Mouse (Mus musculus) stomach, embryonic 14.5 days (tissue): Measurements from ENCODE around the gene Mdga2. TPM values are rescaled to one million over a fixed set of nuclear protein-coding genes. Genes with fewer than 3 reads are reported as not detected.

Experiments
- ATAC-seq: fragments of 200-750 bp; cut with Nextera tagmentation; 2 replicates; pipeline ENCODE4 v1.8.0; 2017; ENCODE audit warnings: low read depth, moderate TSS enrichment; ENCODE audit not compliant: insufficient number of reproducible peaks, insufficient read depth, low FRiP score
- H3K27ac ChIP-seq: fragments of 300-500 bp; sonication (generic); 2 replicates; pipeline ENCODE4 v1.5.1; 2014; ENCODE audit warnings: mild to moderate bottlenecking, low read length, moderate library complexity, mixed read lengths
- H3K27me3 ChIP-seq: fragments of 300-500 bp; sonication (generic); 2 replicates; pipeline ENCODE4 v1.6.1; 2014; ENCODE audit warnings: low read length, control low read depth, mixed read lengths; ENCODE audit not compliant: control insufficient read depth, insufficient read depth
- H3K36me3 ChIP-seq: fragments of 300-500 bp; sonication (generic); 2 replicates; pipeline ENCODE4 v1.6.1; 2014; ENCODE audit warnings: mild to moderate bottlenecking, control low read depth, low read length, moderate library complexity, mixed read lengths; ENCODE audit not compliant: control insufficient read depth, insufficient read depth
- H3K4me1 ChIP-seq: fragments of 300-500 bp; sonication (generic); 2 replicates; pipeline ENCODE4 v1.6.1; 2014; ENCODE audit warnings: low read length, control low read depth, mixed read lengths; ENCODE audit not compliant: control insufficient read depth, insufficient read depth
- H3K4me2 ChIP-seq: fragments of 300-500 bp; sonication (generic); replicated peaks from 2 replicates; pipeline ENCODE4 v1.6.1; 2014; ENCODE audit warnings: low read depth, low read length, control low read depth
- H3K4me3 ChIP-seq: fragments of 300-500 bp; sonication (generic); 2 replicates; pipeline ENCODE4 v1.5.1; 2014; ENCODE audit warnings: low read depth, low read length, control low read depth
- H3K9ac ChIP-seq: fragments of 300-500 bp; sonication (generic); replicated peaks from 2 replicates; pipeline ENCODE4 v1.6.1; 2014; ENCODE audit warnings: low read depth, mild to moderate bottlenecking, control low read depth, low read length, moderate library complexity, mixed read lengths
- H3K9me3 ChIP-seq: fragments of 300-500 bp; sonication (generic); 2 replicates; pipeline ENCODE4 v1.6.1; 2016; ENCODE audit warnings: low read depth, low read length, control low read depth; ENCODE audit not compliant: control insufficient read depth
- WGBS: fragments of 180-500 bp; shearing (Covaris S2); extraction: QIAGEN DNeasy Blood & Tissue Kit; methylation state at CpG from one replicate; pipeline ENCODE4 v1.1.7; 2014; 5-methylcytosine and 5-hydroxymethylcytosine counted together
- polyA plus RNA-seq: library from polyadenylated mRNA; unstranded; fragments of >200 nt; fragmentation: Nextera tagmentation; extraction: Ambion mirVana; gene quantifications from 2 replicates; pipeline ENCODE4 v1.2.1, GENCODE M21; 2014

The Mdga2 gene
- polyA plus RNA-seq, 1 experiment from 2014 or later, result 1.7 TPM

DNA sequence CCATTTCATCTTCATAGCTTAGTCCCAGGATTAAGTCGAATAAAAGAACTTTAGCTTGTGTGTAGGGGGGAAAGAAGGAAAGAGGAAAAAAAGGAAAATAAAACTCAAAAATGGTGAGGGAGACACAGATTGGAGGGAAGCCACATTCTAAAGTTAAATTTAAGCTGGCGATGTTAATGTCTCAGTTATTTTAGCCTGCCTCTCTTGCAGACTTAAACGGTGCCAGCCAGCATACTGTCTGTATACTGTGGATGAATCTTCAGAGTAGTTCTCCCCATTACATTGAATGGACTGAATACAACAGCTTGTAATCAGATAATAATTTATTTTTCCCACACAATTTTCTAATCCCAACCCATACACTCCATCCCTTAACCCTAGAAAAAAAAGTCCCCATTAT is 205.2 kb downstream of the Mdga2 start:
- ATAC-seq, result no peak

DNA sequence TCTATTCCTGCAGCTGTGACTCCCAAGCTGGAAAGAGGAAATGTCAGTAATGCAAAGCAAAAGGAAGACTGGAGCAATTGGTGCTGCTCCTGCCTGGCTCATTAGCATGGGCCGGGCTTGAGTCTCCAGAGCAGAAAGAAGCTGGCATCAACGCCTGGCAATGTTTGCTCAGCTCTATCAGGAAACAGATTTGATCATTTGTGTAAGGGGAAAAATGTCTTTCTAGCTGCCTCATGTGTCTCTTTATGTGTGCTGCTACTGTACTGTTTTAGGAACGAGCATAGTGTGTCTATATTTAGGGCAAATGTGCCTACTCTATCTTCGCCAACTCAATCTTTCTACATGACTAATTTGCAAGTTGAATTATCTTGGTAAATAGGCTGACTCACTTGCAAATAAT is 211.0 kb downstream of the Mdga2 start:
- no peak overlapping the region for H3K4me3 ChIP-seq
- WGBS, result 67% methylated on average over 4 of the region's 4 CpGs
- ATAC-seq, result no peak
- no peaks in the 10 kb centered on the region for H3K9me3 ChIP-seq
- no peak overlapping the region for H3K27ac ChIP-seq
- H3K4me1 ChIP-seq, result no peaks in the 10 kb centered on the region
- H3K4me2 ChIP-seq, result no peak overlapping the region
- H3K36me3 ChIP-seq, result no peaks in the 10 kb centered on the region
- no peaks in the 10 kb centered on the region for H3K27me3 ChIP-seq
- H3K9ac ChIP-seq, result no peak overlapping the region

More for the DNA sequence above, 205.2 kb downstream of the Mdga2 start:
- no peak overlapping the region for H3K9ac ChIP-seq
- no peaks in the 10 kb centered on the region for H3K9me3 ChIP-seq
- H3K27ac ChIP-seq, result no peak overlapping the region
- no peaks in the 10 kb centered on the region for H3K36me3 ChIP-seq
- no peaks in the 10 kb centered on the region for H3K27me3 ChIP-seq
- H3K4me1 ChIP-seq, result no peaks in the 10 kb centered on the region
- no peak overlapping the region for H3K4me2 ChIP-seq
- H3K4me3 ChIP-seq, result no peak overlapping the region
- WGBS, result 88% methylated on average over 3 of the region's 3 CpGs

DNA sequence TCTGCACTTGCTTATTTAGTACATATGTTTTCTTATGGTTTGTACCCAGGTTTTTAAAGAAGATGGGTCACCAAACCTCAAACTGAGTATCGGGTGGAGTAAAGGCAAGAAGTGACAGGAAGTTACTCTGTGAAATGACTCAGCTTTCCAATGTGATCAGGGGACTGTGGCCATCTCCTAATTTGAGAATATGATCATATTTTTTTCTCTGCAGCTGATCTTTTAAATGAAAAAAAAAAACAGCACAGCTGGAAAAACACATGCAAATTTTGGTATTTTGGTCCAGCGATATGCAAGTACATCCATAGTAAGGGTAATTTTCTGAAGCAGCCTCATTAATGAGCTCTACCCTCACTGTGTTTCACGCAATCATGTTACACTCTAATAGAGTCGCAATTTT is 212.0 kb downstream of the Mdga2 start:
- Histone ChIP-seq H3K36me3 (no peaks in the 10 kb centered on the region), H3K4me3 (no peak overlapping the region), H3K9ac (no peak overlapping the region), H3K27ac (no peak overlapping the region), H3K4me2 (no peak overlapping the region), H3K27me3 (no peaks in the 10 kb centered on the region), H3K4me1 (no peaks in the 10 kb centered on the region), H3K9me3 (no peaks in the 10 kb centered on the region)
- WGBS, result 89% methylated on average over 4 of the region's 4 CpGs
- no peak for ATAC-seq

DNA sequence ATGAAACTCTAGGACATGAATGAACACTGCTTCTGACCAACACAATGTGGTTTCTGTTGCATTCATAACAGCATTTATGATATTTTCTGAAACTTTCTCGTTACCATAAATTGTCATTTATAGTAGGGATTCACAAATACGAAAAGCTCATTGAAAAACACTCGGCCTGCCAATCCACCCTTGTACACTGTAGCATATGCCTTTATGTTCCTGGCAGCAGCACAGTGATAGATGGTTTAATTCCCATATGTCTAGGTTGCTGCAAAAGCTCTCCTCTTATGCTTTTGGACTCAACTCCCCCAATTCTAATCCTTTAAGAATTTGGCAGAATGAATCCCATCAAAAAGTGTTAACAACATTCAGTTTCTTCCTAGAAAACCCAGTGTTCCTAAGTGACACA is 213.2 kb downstream of the Mdga2 start:
- no peaks in the 10 kb centered on the region for H3K9me3 ChIP-seq
- no peak for ATAC-seq
- no peak overlapping the region for H3K9ac ChIP-seq
- no peaks in the 10 kb centered on the region for H3K27me3 ChIP-seq
- no peaks in the 10 kb centered on the region for H3K4me1 ChIP-seq
- no peak overlapping the region for H3K27ac ChIP-seq
- no peak overlapping the region for H3K4me3 ChIP-seq
- 81% methylated on average over 3 of the region's 3 CpGs for WGBS
- H3K4me2 ChIP-seq, result no peak overlapping the region
- H3K36me3 ChIP-seq, result no peaks in the 10 kb centered on the region

DNA sequence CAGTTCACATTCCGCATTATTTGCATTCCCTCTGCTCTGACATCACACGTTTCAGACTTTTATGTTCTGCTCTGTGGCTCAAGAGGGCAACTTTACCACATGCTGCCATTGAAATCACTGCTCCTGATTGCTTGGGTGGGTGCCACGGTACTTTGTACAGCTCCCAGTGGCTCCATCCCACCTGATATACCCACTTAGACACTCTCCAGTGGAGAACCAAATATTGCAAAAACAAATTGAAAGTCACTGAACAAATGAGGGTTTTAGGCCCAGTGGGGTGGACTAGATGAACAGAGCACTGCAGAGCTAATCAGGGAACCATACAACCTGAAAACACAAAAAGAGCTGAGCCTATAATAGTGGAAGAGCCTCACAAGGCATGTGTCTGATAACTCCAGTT is 268.2 kb downstream of the Mdga2 start:
- Histone ChIP-seq H3K9ac (no peak overlapping the region), H3K27me3 (no peaks in the 10 kb centered on the region), H3K4me2 (no peak overlapping the region), H3K4me1 (no peaks in the 10 kb centered on the region), H3K9me3 (no peaks in the 10 kb centered on the region), H3K4me3 (no peak overlapping the region), H3K36me3 (no peaks in the 10 kb centered on the region), H3K27ac (no peak overlapping the region)
- ATAC-seq, result no peak
- 71% methylated on average over 3 of the region's 3 CpGs for WGBS

DNA sequence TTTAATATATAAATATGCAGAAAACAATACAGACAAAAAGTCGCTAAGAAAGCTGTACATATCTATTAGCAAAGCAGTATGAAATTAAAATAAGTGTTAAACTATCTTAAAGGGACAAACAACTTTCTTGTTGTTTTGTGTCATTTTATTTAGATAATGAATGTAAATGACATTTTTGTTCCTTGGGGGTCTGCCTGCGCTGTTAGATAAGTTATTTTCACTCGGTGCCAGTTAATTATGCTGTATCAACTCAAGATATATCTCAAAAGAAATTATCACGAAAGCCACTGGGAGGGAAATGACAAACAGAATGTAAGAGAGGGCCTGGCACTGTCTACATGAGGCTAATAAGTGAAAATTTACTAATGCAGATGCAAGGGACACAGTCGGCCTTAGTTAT is 306.6 kb downstream of the Mdga2 start:
- no peaks in the 10 kb centered on the region for H3K27me3 ChIP-seq
- no peak overlapping the region for H3K4me2 ChIP-seq
- no peak for ATAC-seq
- no peak overlapping the region for H3K4me3 ChIP-seq
- H3K27ac ChIP-seq, result no peak overlapping the region
- no peaks in the 10 kb centered on the region for H3K36me3 ChIP-seq
- WGBS, result 88% methylated on average over 5 of the region's 5 CpGs
- H3K9me3 ChIP-seq, result no peaks in the 10 kb centered on the region
- no peaks in the 10 kb centered on the region for H3K4me1 ChIP-seq
- no peak overlapping the region for H3K9ac ChIP-seq

DNA sequence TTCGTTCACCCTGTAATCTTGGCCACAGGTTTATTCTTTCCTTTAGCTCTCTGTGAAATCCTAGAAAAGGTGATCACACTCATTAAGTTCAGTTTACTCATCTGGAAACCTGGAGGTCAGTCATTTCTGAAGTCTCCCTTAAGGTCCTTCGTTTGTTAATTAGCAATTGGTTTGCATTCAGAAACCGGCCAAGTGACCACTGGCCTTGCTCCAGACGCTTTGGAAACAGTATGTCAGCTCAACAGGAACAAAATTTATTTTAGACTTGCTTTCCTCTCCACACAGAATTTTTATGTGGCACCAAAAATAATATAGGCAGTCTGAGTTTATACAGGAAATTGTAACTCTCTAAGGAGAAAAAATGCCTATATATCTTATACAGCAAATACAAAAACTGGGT is 323.0 kb downstream of the Mdga2 start:
- 77% methylated on average over 4 of the region's 4 CpGs for WGBS

DNA sequence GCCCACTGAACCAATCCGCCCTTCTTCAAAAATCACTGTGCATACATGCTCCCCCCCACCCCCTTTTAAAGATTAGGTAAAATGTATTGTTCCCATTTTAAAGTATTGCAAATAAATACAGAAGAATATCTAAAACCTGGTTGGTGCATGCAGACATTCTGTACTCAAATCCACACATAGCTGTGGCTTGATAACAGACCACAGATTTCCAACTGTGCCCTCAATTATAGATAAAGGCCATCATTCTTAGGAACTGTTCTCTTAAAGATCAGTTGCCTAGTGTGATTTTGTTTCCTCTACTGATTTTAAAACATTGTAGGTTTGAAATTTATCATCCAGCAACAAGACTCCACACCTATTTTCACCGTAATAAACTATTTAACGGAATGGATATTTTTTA is 325.6 kb downstream of the Mdga2 start:
- H3K27me3 ChIP-seq, result no peaks in the 10 kb centered on the region
- H3K36me3 ChIP-seq, result no peaks in the 10 kb centered on the region
- H3K27ac ChIP-seq, result no peak overlapping the region
- no peak overlapping the region for H3K4me3 ChIP-seq
- no peaks in the 10 kb centered on the region for H3K9me3 ChIP-seq
- no peak for ATAC-seq
- H3K4me1 ChIP-seq, result no peaks in the 10 kb centered on the region
- WGBS, result 93% methylated on average over 3 of the region's 3 CpGs
- H3K4me2 ChIP-seq, result no peak overlapping the region
- no peak overlapping the region for H3K9ac ChIP-seq

More for the DNA sequence above, 323.0 kb downstream of the Mdga2 start:
- Histone ChIP-seq H3K36me3 (no peaks in the 10 kb centered on the region), H3K27ac (no peak overlapping the region), H3K4me1 (no peaks in the 10 kb centered on the region), H3K4me2 (no peak overlapping the region), H3K9ac (no peak overlapping the region), H3K27me3 (no peaks in the 10 kb centered on the region), H3K9me3 (no peaks in the 10 kb centered on the region), H3K4me3 (no peak overlapping the region)
- no peak for ATAC-seq

DNA sequence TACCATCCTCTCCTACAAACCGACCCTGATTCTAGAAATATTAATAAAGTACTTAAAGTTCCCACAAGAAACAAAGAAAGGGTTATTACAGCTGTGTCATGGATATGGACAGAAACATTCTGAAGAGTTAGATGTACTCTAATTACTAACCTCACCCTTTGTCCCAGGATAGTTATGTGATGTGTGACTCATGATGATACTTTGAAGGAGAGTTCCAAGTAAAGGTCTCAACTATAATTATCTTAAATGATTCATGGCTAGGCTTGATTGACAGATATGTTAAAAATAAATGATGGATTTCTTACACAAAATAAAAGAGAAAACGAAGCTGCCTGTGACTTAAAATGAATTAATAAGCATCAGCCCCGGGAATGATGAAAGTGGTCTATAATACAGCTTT is 332.1 kb downstream of the Mdga2 start:
- H3K4me2 ChIP-seq, result no peak overlapping the region
- 78% methylated on average over 3 of the region's 3 CpGs for WGBS
- no peak for ATAC-seq
- no peaks in the 10 kb centered on the region for H3K4me1 ChIP-seq
- H3K4me3 ChIP-seq, result no peak overlapping the region
- no peak overlapping the region for H3K9ac ChIP-seq
- no peaks in the 10 kb centered on the region for H3K27me3 ChIP-seq
- no peaks in the 10 kb centered on the region for H3K9me3 ChIP-seq
- no peaks in the 10 kb centered on the region for H3K36me3 ChIP-seq
- H3K27ac ChIP-seq, result no peak overlapping the region
